Mouse (Mus musculus): ENCODE data around the gene Nxph3.
"Not testable (repeated sequence)": the region's sequence is repeated elsewhere in the genome, so short reads cannot be mapped to it uniquely, and the experiment has no call there.

GRCm38 (mm10) chr11:95501826-95502225, 12.5 kb downstream of the Nxph3 start:
- not testable (repeated sequence) for TF ChIP-seq CTCF, EP300 (IDR thresholded peaks at IDR 0.05)
